ENCODE assay signal across 12 mouse cellular contexts in genomic region chr9:61151901-61152337, GRCm38 (mm10).
DNase-seq lines count a peak whose midpoint lies in the region; ATAC-seq lines count a peak whose summit lies in the region.
"Had no signal": no experiment of that assay in that cellular context is flagged by ENCODE, and none has a peak within 500 bp of the region (broad histone marks: within the 10 kb centered on the region; RNA-seq: fewer than 3 reads in every experiment).

No protein-coding gene starts in this region.

- H3K4me1 ChIP-seq in lung, embryonic 16.5 days (replicated peaks; ENCODE audit: control insufficient read depth, insufficient read depth, low read length) = peaks cover 13% of the 10 kb centered on the region; the same call in 1 of the 2 replicates

- H3K4me2 ChIP-seq in lung, embryonic 16.5 days (ENCODE audit: low read depth, low read length) = no peak overlapping the region

- H3K9ac ChIP-seq in lung, embryonic 16.5 days (ENCODE audit: low read length) = no peak overlapping the region

- DNase-seq in gastrocnemius, postnatal 25 days = peak; percentile 14
- no peak for DNase-seq in gastrocnemius, postnatal 4 days (ENCODE audit: low spot score in 2 of 2)
- peak; percentile 84 for DNase-seq in retina, postnatal 1 day
- DNase-seq in retina, embryonic 14.5 days (ENCODE audit: low spot score) = no peak
- no peak for DNase-seq in c-Kit-positive CD71-positive TER-119-positive erythroid progenitor cells, embryonic 14.5 days (ENCODE audit: low spot score)
- no peak for DNase-seq in thymus, adult 18-20 months

- ATAC-seq in lung, embryonic 16.5 days (ENCODE audit: low read depth) = peak; percentile 87
- ATAC-seq in erythroid progenitor cell, adult 5-6 weeks (replicated peaks; ENCODE audit: low FRiP score, poor library complexity, severe bottlenecking) = no peak
- ATAC-seq: activated CD4-positive, CD25-positive, alpha-beta regulatory T cell, adult 4 months had no signal

- WGBS in lung, embryonic 16.5 days = 14% methylated on average over 12 of the region's 12 CpGs

- no peaks in the 10 kb centered on the region for H3K36me3 ChIP-seq in lung, embryonic 16.5 days (ENCODE audit: control insufficient read depth, insufficient read depth, low read length)
- H3K36me3 ChIP-seq: G1E; limb, embryonic 10.5 days had no signal

- H3K27ac ChIP-seq in lung, embryonic 16.5 days (ENCODE audit: low read length) = peak overlapping the region; percentile 72
- H3K27ac ChIP-seq: limb, embryonic 10.5 days; macrophage had no signal

- H3K9me3 ChIP-seq in lung, embryonic 16.5 days (ENCODE audit: control insufficient read depth, low read length) = no peaks in the 10 kb centered on the region
- H3K9me3 ChIP-seq: G1E; limb, embryonic 10.5 days had no signal

- peaks cover 8% of the 10 kb centered on the region; the same call in 1 of the 2 replicates for H3K27me3 ChIP-seq in lung, embryonic 16.5 days (ENCODE audit: control insufficient read depth, insufficient read depth, low read depth, low read length)

- no peak overlapping the region for H3K4me3 ChIP-seq in lung, embryonic 16.5 days (ENCODE audit: low read length)
- H3K4me3 ChIP-seq: limb, embryonic 10.5 days had no signal

Comparison
In these comparisons a context has a peak if more than half of its experiments do, and no peak if none do; other contexts are left out.
1. DNase-seq: peak in gastrocnemius, postnatal 25 days (single experiment) and retina, postnatal 1 day (single experiment); none in gastrocnemius, postnatal 4 days (0 of 2), retina, embryonic 14.5 days (single experiment), c-Kit-positive CD71-positive TER-119-positive erythroid progenitor cells, embryonic 14.5 days (single experiment) and thymus, adult 18-20 months (0 of 2).